Mouse (Mus musculus) forebrain, postnatal 0 days (tissue): ENCODE measurements around the gene Jmjd7. TPM values are rescaled to one million over a fixed set of nuclear protein-coding genes. Genes with fewer than 3 reads are reported as not detected.

ENCODE experiments used
- ATAC-seq: fragments of 200-750 bp; cut with Nextera tagmentation; 2 replicates; pipeline ENCODE4 v1.8.0; 2017; ENCODE audit warnings: mild to moderate bottlenecking, moderate library complexity
- DNase-seq: peaks from one replicate; pipeline ENCODE4 v3.0.0-alpha.2; 2015
- H3K27ac ChIP-seq: fragments of 300-500 bp; sonication (generic); 2 replicates; pipeline ENCODE4 v1.5.1; 2014; ENCODE audit warnings: low read depth, mild to moderate bottlenecking, antibody characterized with exemption, low read length, moderate library complexity, mixed read lengths
- H3K27me3 ChIP-seq: fragments of 300-500 bp; sonication (generic); 2 replicates; pipeline ENCODE4 v1.6.1; 2014; ENCODE audit warnings: mild to moderate bottlenecking, low read length, mixed read lengths; ENCODE audit not compliant: insufficient read depth
- H3K36me3 ChIP-seq: fragments of 300-500 bp; sonication (generic); 2 replicates; pipeline ENCODE4 v1.6.1; 2014; ENCODE audit warnings: mild to moderate bottlenecking, moderate library complexity; ENCODE audit not compliant: insufficient read depth
- H3K4me1 ChIP-seq: fragments of 300-500 bp; sonication (generic); 2 replicates; pipeline ENCODE4 v1.6.1; 2014; ENCODE audit warnings: antibody characterized with exemption; ENCODE audit not compliant: insufficient read depth
- H3K4me2 ChIP-seq: fragments of 300-500 bp; sonication (generic); 2 replicates; pipeline ENCODE4 v1.6.1; 2014; ENCODE audit warnings: low read depth, mild to moderate bottlenecking, moderate library complexity
- H3K4me3 ChIP-seq: fragments of 300-500 bp; sonication (generic); 2 replicates; pipeline ENCODE4 v1.5.1; 2014; ENCODE audit warnings: low read depth, low read length, mixed read lengths
- H3K9ac ChIP-seq: fragments of 300-500 bp; sonication (generic); 2 replicates; pipeline ENCODE4 v1.6.1; 2014; ENCODE audit warnings: mild to moderate bottlenecking
- H3K9me3 ChIP-seq: fragments of 300-500 bp; sonication (generic); 2 replicates; pipeline ENCODE4 v1.6.1; 2016; ENCODE audit warnings: low read length
- CTCF ChIP-seq: sonication (generic); IDR thresholded peaks from 2 replicates; pipeline ENCODE4 v1.5.1; 2016; ENCODE audit warnings: antibody characterized with exemption, control low read depth, low read depth
- WGBS: fragments of 180-500 bp; shearing (Covaris S2); extraction: QIAGEN DNeasy Blood & Tissue Kit; methylation state at CpG from one replicate; pipeline ENCODE4 v1.1.7; 2014; 5-methylcytosine and 5-hydroxymethylcytosine counted together
- polyA plus RNA-seq: library from polyadenylated mRNA; unstranded; fragments of >200 nt; fragmentation: Nextera tagmentation; extraction: Ambion mirVana; gene quantifications from 2 replicates; pipeline ENCODE4 v1.2.1, GENCODE M21; 2015
- total RNA-seq: library from RNA; depleted of rRNA; stranded (reverse); fragments of >200 nt; gene quantifications from 2 replicates; pipeline ENCODE4 v1.2.3, GENCODE M21; 2014

The Jmjd7 gene
- total and polyA plus RNA-seq, 2 experiments from 2014 or later = 14.6 to 16.9 TPM

- peaks cover 26% of the 10 kb centered on the region for H3K36me3 ChIP-seq
- H3K9ac ChIP-seq = no peak overlapping the region
- no peak overlapping the region for H3K4me2 ChIP-seq
- TF ChIP-seq CTCF = peak; percentile 77
- no peak overlapping the region for H3K27ac ChIP-seq
- 83% methylated on average over 8 of the region's 8 CpGs for WGBS
- DNase-seq = peak; percentile 78
- no peaks in the 10 kb centered on the region for H3K4me1 ChIP-seq
- no peak overlapping the region for H3K4me3 ChIP-seq
- H3K27me3 ChIP-seq = no peaks in the 10 kb centered on the region
- no peaks in the 10 kb centered on the region for H3K9me3 ChIP-seq
- peak; percentile 76 for ATAC-seq
These were observed 15.7 kb upstream of the Jmjd7 start for GRCm38 (mm10) chr2:120011462-120012200.

DNA sequence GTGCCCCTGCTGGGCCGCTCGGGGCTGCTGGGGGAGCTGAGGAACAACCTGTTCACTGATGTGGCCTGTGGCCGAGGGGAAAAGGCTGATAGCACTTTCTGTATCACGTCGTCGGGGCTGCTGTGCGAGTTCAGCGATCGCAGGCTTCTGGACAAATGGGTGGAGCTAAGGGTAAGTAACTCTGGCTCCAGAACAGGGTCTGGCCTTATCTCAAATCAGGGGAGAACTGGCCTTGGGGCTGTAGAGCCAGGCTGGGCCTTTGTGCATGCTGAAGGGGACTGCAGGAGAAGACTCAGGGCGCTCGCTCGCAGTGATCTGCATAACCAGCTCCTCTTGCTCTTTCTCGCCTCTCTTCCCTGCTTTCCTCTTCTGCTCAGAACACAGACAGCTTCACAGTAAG, 14.4 kb upstream of the Jmjd7 start:
- H3K9ac ChIP-seq = no peak overlapping the region
- H3K27ac ChIP-seq = no peak overlapping the region
- 93% methylated on average over 13 of the region's 13 CpGs for WGBS
- H3K4me3 ChIP-seq = no peak overlapping the region
- ATAC-seq (no peak), DNase-seq (no peak)
- no peaks in the 10 kb centered on the region for H3K9me3 ChIP-seq
- peaks cover 36% of the 10 kb centered on the region for H3K36me3 ChIP-seq
- H3K27me3 ChIP-seq = no peaks in the 10 kb centered on the region
- TF ChIP-seq CTCF = no peak
- H3K4me2 ChIP-seq = no peak overlapping the region
- no peaks in the 10 kb centered on the region for H3K4me1 ChIP-seq

DNA sequence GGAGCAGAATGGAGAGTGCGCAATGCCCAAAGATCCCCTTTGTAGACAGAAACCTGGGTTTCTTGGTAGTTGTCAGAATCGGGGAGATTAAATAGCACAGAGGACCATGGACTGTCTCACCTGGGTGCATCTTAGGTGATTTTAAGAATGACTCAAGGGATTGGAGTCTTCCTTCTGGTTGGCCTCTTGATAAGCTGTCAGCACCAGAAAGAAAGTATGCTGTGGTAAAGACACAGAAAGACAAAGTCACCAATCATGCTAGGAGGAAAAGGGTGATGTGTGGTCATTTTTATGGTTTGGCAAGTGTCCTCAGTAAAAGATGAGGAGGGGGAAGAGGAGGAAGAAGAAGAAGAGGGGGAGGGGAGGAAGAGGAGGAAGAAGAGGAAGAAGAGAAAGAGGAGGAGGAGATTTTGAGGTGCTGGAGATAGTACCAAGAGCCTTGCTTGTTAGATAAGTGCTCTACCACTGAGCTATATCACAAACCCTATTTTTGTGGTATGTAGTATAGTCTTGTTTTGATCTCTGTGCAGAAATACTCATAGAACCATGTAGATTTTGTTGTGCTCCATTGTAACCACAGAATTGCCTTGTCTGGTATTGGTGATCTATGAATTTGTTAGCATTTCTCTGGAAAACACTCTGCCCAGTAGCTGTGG, 13.3 kb upstream of the Jmjd7 start:
- no peak for DNase-seq
- Histone ChIP-seq H3K27me3 (no peaks in the 10 kb centered on the region), H3K36me3 (peaks cover 44% of the 10 kb centered on the region), H3K27ac (no peak overlapping the region), H3K9ac (no peak overlapping the region), H3K9me3 (no peaks in the 10 kb centered on the region), H3K4me1 (no peaks in the 10 kb centered on the region), H3K4me2 (no peak overlapping the region), H3K4me3 (no peak overlapping the region)
- WGBS = 95% methylated on average over 2 of the region's 2 CpGs
- no peak for TF ChIP-seq CTCF
- no peak for ATAC-seq

DNA sequence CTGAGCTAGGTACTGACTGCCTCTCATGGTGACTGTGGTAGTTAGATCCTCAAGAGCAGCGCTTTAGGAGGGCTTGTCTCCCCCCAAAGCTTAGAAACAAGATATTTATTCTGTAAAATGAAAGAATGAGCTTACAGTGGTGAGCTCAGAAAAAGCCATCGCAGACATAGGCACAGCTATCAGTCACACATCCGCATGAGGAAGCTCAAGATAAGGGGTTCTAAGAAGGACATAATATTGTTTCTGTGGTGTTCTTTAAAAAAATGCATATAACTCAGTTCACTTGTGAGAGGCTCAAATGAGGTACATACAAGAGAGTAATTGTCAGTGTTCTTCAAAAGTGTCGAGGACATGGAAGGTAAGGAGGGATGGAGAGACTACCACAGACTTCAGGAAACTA, 11.4 kb upstream of the Jmjd7 start:
- H3K4me1 ChIP-seq = no peaks in the 10 kb centered on the region
- DNase-seq (no peak), ATAC-seq (no peak)
- no peaks in the 10 kb centered on the region for H3K9me3 ChIP-seq
- WGBS = 95% methylated on average over 4 of the region's 4 CpGs
- no peak overlapping the region for H3K4me3 ChIP-seq
- H3K4me2 ChIP-seq = no peak overlapping the region
- TF ChIP-seq CTCF = no peak
- H3K27ac ChIP-seq = no peak overlapping the region
- H3K36me3 ChIP-seq = peaks cover 64% of the 10 kb centered on the region
- H3K27me3 ChIP-seq = no peaks in the 10 kb centered on the region
- H3K9ac ChIP-seq = no peak overlapping the region

- no peak for TF ChIP-seq CTCF
- Histone ChIP-seq H3K27ac (no peak overlapping the region), H3K9me3 (no peaks in the 10 kb centered on the region), H3K4me2 (no peak overlapping the region), H3K9ac (no peak overlapping the region), H3K4me3 (no peak overlapping the region), H3K4me1 (no peaks in the 10 kb centered on the region), H3K36me3 (peaks cover 79% of the 10 kb centered on the region), H3K27me3 (no peaks in the 10 kb centered on the region)
- no peak for DNase-seq
- no peak for ATAC-seq
- WGBS = 94% methylated on average over 12 of the region's 12 CpGs
These were observed 9.7 kb upstream of the Jmjd7 start for GRCm38 (mm10) chr2:120017599-120017998.

DNA sequence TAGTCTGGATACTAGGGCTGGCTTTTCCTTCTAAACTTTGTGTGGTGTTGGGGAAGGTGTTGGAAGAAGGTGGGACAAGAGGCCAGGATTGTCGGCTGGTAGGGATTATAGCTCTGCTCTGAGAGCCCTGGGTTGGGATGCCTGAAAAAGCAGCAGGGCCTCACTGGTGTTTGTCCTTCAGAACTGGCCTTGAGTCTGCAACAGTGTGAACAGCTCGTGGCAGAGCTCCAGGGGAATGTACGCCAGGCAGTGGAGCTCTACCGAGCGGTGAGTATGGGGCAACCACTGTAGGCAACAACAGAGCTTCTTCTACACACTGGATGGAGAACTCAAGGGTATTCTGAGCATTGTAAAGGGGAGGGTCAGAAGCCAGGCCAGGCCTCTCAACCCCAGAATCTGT, 2.9 kb upstream of the Jmjd7 start:
- WGBS = 88% methylated on average over 5 of the region's 5 CpGs
- ATAC-seq (no peak), DNase-seq (no peak)
- TF ChIP-seq CTCF = no peak
- H3K4me3 ChIP-seq = no peak overlapping the region
- 0 out of 2 replicates have a peak, but pooled peaks cover 4% of the 10 kb centered on the region for H3K4me1 ChIP-seq
- no peaks in the 10 kb centered on the region for H3K9me3 ChIP-seq
- no peak overlapping the region for H3K4me2 ChIP-seq
- H3K9ac ChIP-seq = no peak overlapping the region
- no peak overlapping the region for H3K27ac ChIP-seq
- no peaks in the 10 kb centered on the region for H3K27me3 ChIP-seq
- H3K36me3 ChIP-seq = peaks cover 60% of the 10 kb centered on the region

DNA sequence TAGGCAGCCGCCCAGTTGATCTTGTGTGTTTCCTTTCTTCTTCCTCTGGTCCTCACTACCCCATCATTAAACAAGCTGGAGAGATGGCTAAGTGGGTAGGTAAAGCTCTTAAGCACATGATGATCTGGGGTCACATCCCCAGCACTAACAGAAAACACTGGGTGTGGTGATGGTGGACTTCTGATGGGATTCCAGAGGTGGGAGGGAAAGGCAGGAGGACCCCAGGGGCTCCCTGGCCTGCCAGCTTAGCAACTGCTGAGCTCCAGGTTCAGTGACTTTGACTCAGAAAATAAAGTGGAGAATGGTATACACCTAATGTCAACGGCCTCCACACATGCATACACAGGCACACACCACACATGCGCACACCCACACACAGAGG, 658 bp downstream of the Jmjd7 start:
- 46% methylated on average over 3 of the region's 3 CpGs for WGBS
- no peak for DNase-seq

More for the DNA sequence above, 658 bp downstream of the Jmjd7 start:
- H3K9ac ChIP-seq = peak overlapping the region; percentile 70
- H3K9me3 ChIP-seq = no peaks in the 10 kb centered on the region
- peak overlapping the region; percentile 75 for H3K4me2 ChIP-seq
- no peaks in the 10 kb centered on the region for H3K27me3 ChIP-seq
- peaks cover 32% of the 10 kb centered on the region for H3K36me3 ChIP-seq
- peak overlapping the region; percentile 66 for H3K4me3 ChIP-seq
- no peak for TF ChIP-seq CTCF
- H3K4me1 ChIP-seq = 0 out of 2 replicates have a peak, but pooled peaks cover 4% of the 10 kb centered on the region
- peak overlapping the region; percentile 82 for H3K27ac ChIP-seq
- ATAC-seq = peak; percentile 9; the same call in 1 of the 2 replicates
